Mouse (Mus musculus): ENCODE data around the gene Arhgap15. TPM values are rescaled to one million over a fixed set of nuclear protein-coding genes. Genes with fewer than 3 reads are reported as not detected.
A peak's percentile ranks its signal among the peaks of the same experiment; 100 is the strongest.

Gene Arhgap15
- polyA plus RNA-seq, 1 experiment from 2014 or later, result 0.87 TPM

GRCm38 (mm10) chr2:44338467-44338866, 589.8 kb downstream of the Arhgap15 start:
- no peak for ATAC-seq (replicated peaks)
- no peaks in the 10 kb centered on the region for H3K27me3 ChIP-seq
- no peak overlapping the region for H3K4me2 ChIP-seq (replicated peaks)
- H3K36me3 ChIP-seq, result no peaks in the 10 kb centered on the region
- no peak overlapping the region for H3K9ac ChIP-seq (replicated peaks)
- WGBS, result 91% methylated on average over 6 of the region's 6 CpGs
- no peak overlapping the region for H3K4me3 ChIP-seq
- H3K4me1 ChIP-seq, result peaks cover 16% of the 10 kb centered on the region
- no peak overlapping the region for H3K27ac ChIP-seq (replicated peaks)
- H3K9me3 ChIP-seq, result no peaks in the 10 kb centered on the region

GRCm38 (mm10) chr2:44341091-44341571, 592.5 kb downstream of the Arhgap15 start:
- H3K4me3 ChIP-seq, result no peak overlapping the region
- 0 out of 2 replicates have a peak overlapping the region, but pooled peaks have one; percentile 7 for H3K4me2 ChIP-seq (replicated peaks)
- no peaks in the 10 kb centered on the region for H3K9me3 ChIP-seq
- ATAC-seq (replicated peaks), result peak; percentile 78
- H3K4me1 ChIP-seq, result peaks cover 16% of the 10 kb centered on the region
- H3K27me3 ChIP-seq, result no peaks in the 10 kb centered on the region
- no peaks in the 10 kb centered on the region for H3K36me3 ChIP-seq
- no peak overlapping the region for H3K9ac ChIP-seq (replicated peaks)
- peak overlapping the region; percentile 79 for H3K27ac ChIP-seq (replicated peaks)
- WGBS, result 36% methylated on average over 10 of the region's 10 CpGs

GRCm38 (mm10) chr2:44344861-44345260, 596.2 kb downstream of the Arhgap15 start:
- Histone ChIP-seq H3K27me3 (no peaks in the 10 kb centered on the region), H3K4me2 (replicated peaks) (no peak overlapping the region), H3K9ac (replicated peaks) (no peak overlapping the region), H3K4me1 (peaks cover 16% of the 10 kb centered on the region), H3K36me3 (no peaks in the 10 kb centered on the region), H3K9me3 (no peaks in the 10 kb centered on the region), H3K4me3 (no peak overlapping the region), H3K27ac (replicated peaks) (no peak overlapping the region)
- no peak for ATAC-seq (replicated peaks)
- 96% methylated on average over 8 of the region's 8 CpGs for WGBS

GRCm38 (mm10) chr2:44345325-44345945, 596.8 kb downstream of the Arhgap15 start:
- H3K9ac ChIP-seq (replicated peaks), result no peak overlapping the region
- no peak overlapping the region for H3K4me3 ChIP-seq
- no peak for ATAC-seq (replicated peaks)
- 92% methylated on average over 5 of the region's 5 CpGs for WGBS
- no peaks in the 10 kb centered on the region for H3K9me3 ChIP-seq
- peaks cover 13% of the 10 kb centered on the region for H3K4me1 ChIP-seq
- no peak overlapping the region for H3K27ac ChIP-seq (replicated peaks)
- no peak overlapping the region for H3K4me2 ChIP-seq (replicated peaks)
- no peaks in the 10 kb centered on the region for H3K27me3 ChIP-seq
- no peaks in the 10 kb centered on the region for H3K36me3 ChIP-seq

GRCm38 (mm10) chr2:44346184-44346583, 597.6 kb downstream of the Arhgap15 start:
- H3K4me3 ChIP-seq, result no peak overlapping the region
- no peak overlapping the region for H3K9ac ChIP-seq (replicated peaks)
- H3K36me3 ChIP-seq, result no peaks in the 10 kb centered on the region
- ATAC-seq (replicated peaks), result no peak
- no peaks in the 10 kb centered on the region for H3K9me3 ChIP-seq
- H3K27me3 ChIP-seq, result no peaks in the 10 kb centered on the region
- peaks cover 5% of the 10 kb centered on the region; the same call in 1 of the 2 replicates for H3K4me1 ChIP-seq
- no peak overlapping the region for H3K4me2 ChIP-seq (replicated peaks)
- no peak overlapping the region for H3K27ac ChIP-seq (replicated peaks)
- 88% methylated on average over 4 of the region's 4 CpGs for WGBS

GRCm38 (mm10) chr2:44347781-44348180, 599.2 kb downstream of the Arhgap15 start:
- H3K4me1 ChIP-seq, result no peaks in the 10 kb centered on the region
- H3K4me3 ChIP-seq, result no peak overlapping the region
- WGBS, result 66% methylated on average over 5 of the region's 5 CpGs
- H3K36me3 ChIP-seq, result no peaks in the 10 kb centered on the region
- H3K9me3 ChIP-seq, result no peaks in the 10 kb centered on the region
- no peak overlapping the region for H3K4me2 ChIP-seq (replicated peaks)
- no peak overlapping the region for H3K27ac ChIP-seq (replicated peaks)
- no peak overlapping the region for H3K9ac ChIP-seq (replicated peaks)
- no peaks in the 10 kb centered on the region for H3K27me3 ChIP-seq
- no peak for ATAC-seq (replicated peaks)

GRCm38 (mm10) chr2:44349101-44349500, 600.5 kb downstream of the Arhgap15 start:
- no peaks in the 10 kb centered on the region for H3K36me3 ChIP-seq
- H3K4me3 ChIP-seq, result no peak overlapping the region
- no peaks in the 10 kb centered on the region for H3K9me3 ChIP-seq
- 30% methylated on average over 2 of the region's 2 CpGs for WGBS
- no peaks in the 10 kb centered on the region for H3K4me1 ChIP-seq
- H3K9ac ChIP-seq (replicated peaks), result no peak overlapping the region
- ATAC-seq (replicated peaks), result no peak
- no peak overlapping the region for H3K4me2 ChIP-seq (replicated peaks)
- H3K27me3 ChIP-seq, result no peaks in the 10 kb centered on the region
- H3K27ac ChIP-seq (replicated peaks), result no peak overlapping the region

GRCm38 (mm10) chr2:44352885-44353284, 604.3 kb downstream of the Arhgap15 start:
- Histone ChIP-seq H3K4me3 (no peak overlapping the region), H3K4me2 (replicated peaks) (no peak overlapping the region), H3K4me1 (no peaks in the 10 kb centered on the region), H3K27me3 (no peaks in the 10 kb centered on the region), H3K9ac (replicated peaks) (no peak overlapping the region), H3K27ac (replicated peaks) (no peak overlapping the region), H3K9me3 (no peaks in the 10 kb centered on the region), H3K36me3 (no peaks in the 10 kb centered on the region)
- no peak for ATAC-seq (replicated peaks)
- WGBS, result 76% methylated on average over 7 of the region's 7 CpGs

GRCm38 (mm10) chr2:44353594-44353993, 605.0 kb downstream of the Arhgap15 start:
- Histone ChIP-seq H3K27me3 (no peaks in the 10 kb centered on the region), H3K4me1 (no peaks in the 10 kb centered on the region), H3K27ac (replicated peaks) (no peak overlapping the region), H3K4me2 (replicated peaks) (no peak overlapping the region), H3K9me3 (no peaks in the 10 kb centered on the region), H3K4me3 (no peak overlapping the region), H3K36me3 (no peaks in the 10 kb centered on the region), H3K9ac (replicated peaks) (no peak overlapping the region)
- 74% methylated on average over 4 of the region's 4 CpGs for WGBS
- no peak for ATAC-seq (replicated peaks)

GRCm38 (mm10) chr2:44354786-44355185, 606.2 kb downstream of the Arhgap15 start:
- Histone ChIP-seq H3K4me1 (no peaks in the 10 kb centered on the region), H3K9me3 (no peaks in the 10 kb centered on the region), H3K27ac (replicated peaks) (no peak overlapping the region), H3K4me2 (replicated peaks) (no peak overlapping the region), H3K27me3 (no peaks in the 10 kb centered on the region), H3K9ac (replicated peaks) (no peak overlapping the region), H3K36me3 (no peaks in the 10 kb centered on the region), H3K4me3 (no peak overlapping the region)
- WGBS, result 88% methylated on average over 4 of the region's 4 CpGs
- ATAC-seq (replicated peaks), result no peak

- no peak for ATAC-seq (replicated peaks)
- no peak overlapping the region for H3K9ac ChIP-seq (replicated peaks)
- H3K4me3 ChIP-seq, result no peak overlapping the region
- no peaks in the 10 kb centered on the region for H3K36me3 ChIP-seq
- H3K4me2 ChIP-seq (replicated peaks), result no peak overlapping the region
- H3K9me3 ChIP-seq, result no peaks in the 10 kb centered on the region
- 80% methylated on average over 11 of the region's 11 CpGs for WGBS
- H3K27me3 ChIP-seq, result no peaks in the 10 kb centered on the region
- no peaks in the 10 kb centered on the region for H3K4me1 ChIP-seq
- no peak overlapping the region for H3K27ac ChIP-seq (replicated peaks)
These were observed 606.7 kb downstream of the Arhgap15 start for GRCm38 (mm10) chr2:44355316-44355715.

GRCm38 (mm10) chr2:44356248-44356886, 607.7 kb downstream of the Arhgap15 start:
- no peaks in the 10 kb centered on the region for H3K4me1 ChIP-seq
- no peaks in the 10 kb centered on the region for H3K9me3 ChIP-seq
- H3K36me3 ChIP-seq, result no peaks in the 10 kb centered on the region
- no peak overlapping the region for H3K9ac ChIP-seq (replicated peaks)
- H3K4me2 ChIP-seq (replicated peaks), result no peak overlapping the region
- H3K27me3 ChIP-seq, result no peaks in the 10 kb centered on the region
- no peak overlapping the region for H3K4me3 ChIP-seq
- no peak overlapping the region for H3K27ac ChIP-seq (replicated peaks)
- WGBS, result 76% methylated on average over 5 of the region's 5 CpGs
- ATAC-seq (replicated peaks), result no peak

GRCm38 (mm10) chr2:44356887-44357251, 608.2 kb downstream of the Arhgap15 start:
- no peak for ATAC-seq (replicated peaks)
- H3K36me3 ChIP-seq, result no peaks in the 10 kb centered on the region
- H3K4me2 ChIP-seq (replicated peaks), result no peak overlapping the region
- no peak overlapping the region for H3K9ac ChIP-seq (replicated peaks)
- H3K27ac ChIP-seq (replicated peaks), result no peak overlapping the region
- no peaks in the 10 kb centered on the region for H3K9me3 ChIP-seq
- no peak overlapping the region for H3K4me3 ChIP-seq
- no peaks in the 10 kb centered on the region for H3K27me3 ChIP-seq
- H3K4me1 ChIP-seq, result no peaks in the 10 kb centered on the region
- WGBS, result 91% methylated on average over 6 of the region's 6 CpGs

Measured in forebrain, embryonic 15.5 days (tissue).